Mouse (Mus musculus) CH12.LX (cell line): Measurements from ENCODE around the gene Mfsd4a.

ENCODE experiments used
- CTCF ChIP-seq, 2 experiments: IDR thresholded peaks in 1 of 2; conservative IDR thresholded peaks in 1 of 2; 2 replicates each; pipeline ENCODE4 v1.5.1; 2011 to 2012; ENCODE audit warnings: low read depth in 2 of 2, low read length in 2 of 2, improper control_type of control experiment in 1 of 2, inconsistent platforms in 1 of 2, mild to moderate bottlenecking in 1 of 2, moderate library complexity in 1 of 2
- E2F4 ChIP-seq: IDR thresholded peaks from 2 replicates; pipeline ENCODE4 v1.6.1; 2011; ENCODE audit warnings: low read depth, low read length, improper control_type of control experiment; ENCODE audit not compliant: insufficient replicate concordance

- TF ChIP-seq CTCF (conservative IDR thresholded peaks at IDR 0.05 in 1 of 2, IDR thresholded peaks at IDR 0.05 in 1 of 2; ENCODE audit: low read depth in 2 of 2, low read length in 2 of 2) (no peak), E2F4 (no peak)
These were observed 10.6 kb upstream of the Mfsd4a start for GRCm38 (mm10) chr1:132078413-132078812.
